Mouse (Mus musculus) testis, postnatal 10 days (tissue): ENCODE results near the gene Micall1.

Experiments
- DNase-seq: peaks from one replicate; pipeline ENCODE4 v3.0.0; 2021; ENCODE audit warnings: low spot score

Gene Micall1

GRCm38 (mm10) chr15:79130782-79131181, 22.1 kb downstream of the Micall1 start:
- DNase-seq = peak; percentile 72

GRCm38 (mm10) chr15:79131442-79131841, 22.7 kb downstream of the Micall1 start:
- peak; percentile 88 for DNase-seq

GRCm38 (mm10) chr15:79133191-79133661, 24.5 kb downstream of the Micall1 start:
- DNase-seq = no peak

- no peak for DNase-seq
These were observed 26.0 kb downstream of the Micall1 start for GRCm38 (mm10) chr15:79134496-79135270.

- DNase-seq = no peak
These were observed 26.6 kb downstream of the Micall1 start for GRCm38 (mm10) chr15:79135332-79135731.

GRCm38 (mm10) chr15:79135783-79136575, 27.3 kb downstream of the Micall1 start:
- no peak for DNase-seq

GRCm38 (mm10) chr15:79139640-79140039, 30.9 kb downstream of the Micall1 start:
- no peak for DNase-seq

GRCm38 (mm10) chr15:79140866-79141565, 32.3 kb downstream of the Micall1 start, which contains the start of the genes Polr2f and 1700088E04Rik:
Gene Polr2f, plus strand, starts transcription at chr15:79141009.
Gene 1700088E04Rik, minus strand, starts transcription at chr15:79141253.
- DNase-seq = peak; percentile 97

- DNase-seq = no peak
These were observed 32.8 kb downstream of the Micall1 start for GRCm38 (mm10) chr15:79141566-79141917.

GRCm38 (mm10) chr15:79143316-79143715, 34.6 kb downstream of the Micall1 start:
- DNase-seq = no peak

GRCm38 (mm10) chr15:79144021-79144420, 35.3 kb downstream of the Micall1 start:
- DNase-seq = no peak

- DNase-seq = no peak
These were observed 36.8 kb downstream of the Micall1 start for GRCm38 (mm10) chr15:79145522-79145921.

- peak; percentile 95 for DNase-seq
These were observed 39.8 kb downstream of the Micall1 start for GRCm38 (mm10) chr15:79148533-79148932.

- no peak for DNase-seq
These were observed 43.2 kb downstream of the Micall1 start for GRCm38 (mm10) chr15:79151881-79152280.

GRCm38 (mm10) chr15:79152709-79153108, 44.0 kb downstream of the Micall1 start:
- no peak for DNase-seq

- no peak for DNase-seq
These were observed 46.9 kb downstream of the Micall1 start for GRCm38 (mm10) chr15:79155572-79155971.

GRCm38 (mm10) chr15:79162301-79162700, 53.6 kb downstream of the Micall1 start:
- DNase-seq = no peak

- peak; percentile 68 for DNase-seq
These were observed 54.1 kb downstream of the Micall1 start for GRCm38 (mm10) chr15:79162822-79163221.

- DNase-seq = no peak
These were observed 55.6 kb downstream of the Micall1 start for GRCm38 (mm10) chr15:79164251-79164650.

GRCm38 (mm10) chr15:79165140-79165539, 56.4 kb downstream of the Micall1 start, which contains the start of gene Sox10:
Gene Sox10, minus strand, starts transcription at chr15:79165240.
- DNase-seq = no peak

GRCm38 (mm10) chr15:79166712-79167111, 58.0 kb downstream of the Micall1 start:
- DNase-seq = no peak

GRCm38 (mm10) chr15:79176905-79177304, 68.2 kb downstream of the Micall1 start:
- DNase-seq = no peak
